In the genomic region with DNA sequence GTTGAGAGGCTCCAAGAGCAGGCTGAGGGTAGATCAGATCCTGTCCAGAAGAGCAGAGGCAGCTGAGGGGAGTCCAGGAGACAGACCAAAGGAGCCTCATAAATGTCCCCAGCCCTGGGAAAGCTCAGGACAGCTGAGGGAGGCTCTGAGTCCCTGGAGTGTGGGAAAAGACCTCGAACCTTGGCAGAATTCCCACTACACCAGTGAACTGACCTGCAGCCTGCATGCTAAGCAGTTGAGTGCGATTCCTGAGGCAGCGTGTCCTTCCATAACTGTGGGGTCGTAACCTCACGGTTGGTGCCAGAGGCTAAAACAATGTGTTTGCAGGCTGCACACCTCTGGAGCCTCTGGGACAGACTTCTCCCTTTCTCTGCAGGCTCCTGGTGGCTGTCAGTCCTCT, we compare ENCODE assay signal across 16 mouse cellular contexts. TPM values are rescaled to one million over a fixed set of nuclear protein-coding genes. Genes with fewer than 3 reads are reported as not detected.
DNase-seq lines count a peak whose midpoint lies in the region; ATAC-seq lines count a peak whose summit lies in the region.
"Had no signal": no experiment of that assay in that cellular context is flagged by ENCODE, and none has a peak within 500 bp of the region (broad histone marks: within the 10 kb centered on the region; RNA-seq: fewer than 3 reads in every experiment).

No protein-coding gene starts in this region.

- no peaks in the 10 kb centered on the region for H3K27me3 ChIP-seq in hindbrain, embryonic 10.5 days (ENCODE audit: insufficient read depth, poor library complexity, severe bottlenecking)
- no peaks in the 10 kb centered on the region for H3K27me3 ChIP-seq in hindbrain, embryonic 12.5 days
- no peaks in the 10 kb centered on the region for H3K27me3 ChIP-seq in limb, embryonic 15.5 days

- no peak for ATAC-seq in hindbrain, embryonic 12.5 days (ENCODE audit: low FRiP score)
- no peak for ATAC-seq in limb, embryonic 15.5 days (ENCODE audit: insufficient number of reproducible peaks, low FRiP score, low TSS enrichment, low read depth)
- ATAC-seq: inflammation-experienced regulatory T-cells, adult 6 months had no signal

- H3K27ac ChIP-seq in hindbrain, embryonic 10.5 days, result peak overlapping the region; percentile 45; the same call in 1 of the 2 replicates
- H3K27ac ChIP-seq in hindbrain, embryonic 12.5 days, result no peak overlapping the region
- peak overlapping the region; percentile 59 for H3K27ac ChIP-seq in limb, embryonic 15.5 days
- H3K27ac ChIP-seq: left cerebral cortex, adult 2 months had no signal

- peak; percentile 33 for DNase-seq in adrenal gland, adult 2 months
- no peak for DNase-seq in adrenal gland, adult 8-10 months
- peak; percentile 15 for DNase-seq in hindbrain, embryonic 10.5 days (ENCODE audit: low spot score)
- DNase-seq in ovary, postnatal 14 days (ENCODE audit: low spot score), result peak; percentile 9
- no peak for DNase-seq in ovary, postnatal 10 days (ENCODE audit: low spot score)
- no peak for DNase-seq in right cerebral cortex, postnatal 14 days
- DNase-seq: cerebellum, postnatal 25 days; gastrocnemius, adult 2 months; lung, adult 18-20 months; thymus, postnatal 14 days had no signal

- H3K9me3 ChIP-seq in hindbrain, embryonic 10.5 days, result no peaks in the 10 kb centered on the region
- H3K9me3 ChIP-seq in hindbrain, embryonic 12.5 days (replicated peaks), result no peaks in the 10 kb centered on the region
- no peaks in the 10 kb centered on the region for H3K9me3 ChIP-seq in limb, embryonic 15.5 days

- H3K36me3 ChIP-seq in hindbrain, embryonic 10.5 days, result no peaks in the 10 kb centered on the region
- no peaks in the 10 kb centered on the region for H3K36me3 ChIP-seq in hindbrain, embryonic 12.5 days
- H3K36me3 ChIP-seq in limb, embryonic 15.5 days, result no peaks in the 10 kb centered on the region

- no peak overlapping the region for H3K4me2 ChIP-seq in hindbrain, embryonic 12.5 days (replicated peaks)
- no peak overlapping the region for H3K4me2 ChIP-seq in limb, embryonic 15.5 days

- no peak overlapping the region for H3K4me3 ChIP-seq in hindbrain, embryonic 10.5 days
- no peak overlapping the region for H3K4me3 ChIP-seq in hindbrain, embryonic 12.5 days
- no peak overlapping the region for H3K4me3 ChIP-seq in limb, embryonic 15.5 days
- H3K4me3 ChIP-seq: left cerebral cortex, adult 2 months had no signal

- H3K4me1 ChIP-seq in hindbrain, embryonic 10.5 days (replicated peaks), result peaks cover 19% of the 10 kb centered on the region
- H3K4me1 ChIP-seq in hindbrain, embryonic 12.5 days, result peaks cover 13% of the 10 kb centered on the region
- peaks cover 31% of the 10 kb centered on the region for H3K4me1 ChIP-seq in limb, embryonic 15.5 days

- whole genome bisulfite sequencing in hindbrain, embryonic 10.5 days, result 39% methylated on average over 5 of the region's 5 CpGs
- WGBS in hindbrain, embryonic 12.5 days, result 45% methylated on average over 5 of the region's 5 CpGs
- WGBS in limb, embryonic 15.5 days, result 30% methylated on average over 5 of the region's 5 CpGs

- H3K9ac ChIP-seq in hindbrain, embryonic 12.5 days, result no peak overlapping the region
- H3K9ac ChIP-seq in limb, embryonic 15.5 days, result no peak overlapping the region

RNA-seq across cellular contexts. Expression of a gene that starts 20.9 kb away (rescaled TPM):
- not detected for total RNA-seq in adrenal gland, adult 2 months (2021)
- not detected in 2 replicates for polyA plus RNA-seq in adrenal gland, adult 2 months (2012; rRNA removed)
- total RNA-seq in adrenal gland, adult 8-10 months (2022), result not detected
- polyA plus RNA-seq in hindbrain, embryonic 10.5 days (2016; fragmentation: Nextera tagmentation; extraction: Ambion mirVana), result not detected in 2 replicates
- 0.22 TPM in 1 of 2 replicates, not detected in the other for polyA plus RNA-seq in hindbrain, embryonic 12.5 days (2016; fragmentation: Nextera tagmentation; extraction: Ambion mirVana)
- polyA plus RNA-seq in limb, embryonic 15.5 days (2015; fragmentation: Nextera tagmentation; extraction: Ambion mirVana), result not detected in 2 replicates
- total RNA-seq: adrenal gland, adult 18-20 months; left cerebral cortex, adult 2 months; MEL had no signal
- polyA plus RNA-seq: inflammation-experienced regulatory T-cells, adult 6 months had no signal

RNA-seq across cellular contexts. Expression of a gene that starts 58.2 kb away (rescaled TPM):
- total RNA-seq in adrenal gland, adult 2 months (2021), result 10 to 100 TPM; 22.4 to 41.5 TPM
- polyA plus RNA-seq in adrenal gland, adult 2 months (2012; rRNA removed), result 52.3 and 58.9 TPM in 2 replicates
- 10 to 100 TPM; 18.2 to 42.9 (median 31.6) TPM for total RNA-seq in adrenal gland, adult 8-10 months (2022)
- 8.1 and 10.2 TPM in 2 replicates for polyA plus RNA-seq in hindbrain, embryonic 10.5 days (2016; fragmentation: Nextera tagmentation; extraction: Ambion mirVana)
- polyA plus RNA-seq in hindbrain, embryonic 12.5 days (2016; fragmentation: Nextera tagmentation; extraction: Ambion mirVana), result 9.0 and 10.3 TPM in 2 replicates
- 20.7 and 21.6 TPM in 2 replicates for polyA plus RNA-seq in limb, embryonic 15.5 days (2015; fragmentation: Nextera tagmentation; extraction: Ambion mirVana)
- polyA plus RNA-seq: inflammation-experienced regulatory T-cells, adult 6 months had no signal

Comparison
In these comparisons a context has a peak if more than half of its experiments do, and no peak if none do; other contexts are left out.
1. DNase-seq: peak in adrenal gland, adult 2 months (single experiment), hindbrain, embryonic 10.5 days (single experiment) and ovary, postnatal 14 days (single experiment); none in adrenal gland, adult 8-10 months (single experiment), ovary, postnatal 10 days (single experiment) and right cerebral cortex, postnatal 14 days (single experiment).